Mouse (Mus musculus) R1 (cell line): ENCODE measurements at regions not wholly inside any gene's neighbourhood (a gene's known extent, or its start where the extent isn't known, plus 50 kb on each side); places are given as distances from the start of the nearest gene placed in this dataset.
A peak's percentile ranks its signal among the peaks of the same experiment; 100 is the strongest.

Experiments used
- DNase-seq: peaks from one replicate; pipeline ENCODE4 v3.0.0-alpha.2; 2018; ENCODE audit warnings: low read depth, low spot score

DNA sequence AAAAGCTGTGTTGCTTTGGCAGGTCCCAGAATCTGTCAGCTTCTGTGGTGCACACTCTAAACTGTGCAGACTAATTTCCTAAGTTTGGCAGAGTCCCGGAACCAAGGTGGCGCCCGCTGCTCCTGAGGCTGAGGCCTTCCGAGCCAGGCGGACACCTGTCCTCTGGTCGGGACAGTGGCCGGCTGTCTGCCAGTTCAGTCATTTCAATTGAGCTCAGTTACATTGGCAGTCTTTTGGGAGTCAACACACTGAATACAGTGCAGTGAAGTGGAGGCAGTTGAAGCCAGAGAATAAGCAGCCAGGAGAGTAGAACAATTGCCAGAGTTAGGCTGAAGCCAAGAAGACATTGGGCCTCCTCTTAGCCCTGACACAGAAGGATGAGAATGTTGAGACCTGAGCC lies 164.2 kb downstream of the Cdh19 start:
- DNase-seq = no peak

DNA sequence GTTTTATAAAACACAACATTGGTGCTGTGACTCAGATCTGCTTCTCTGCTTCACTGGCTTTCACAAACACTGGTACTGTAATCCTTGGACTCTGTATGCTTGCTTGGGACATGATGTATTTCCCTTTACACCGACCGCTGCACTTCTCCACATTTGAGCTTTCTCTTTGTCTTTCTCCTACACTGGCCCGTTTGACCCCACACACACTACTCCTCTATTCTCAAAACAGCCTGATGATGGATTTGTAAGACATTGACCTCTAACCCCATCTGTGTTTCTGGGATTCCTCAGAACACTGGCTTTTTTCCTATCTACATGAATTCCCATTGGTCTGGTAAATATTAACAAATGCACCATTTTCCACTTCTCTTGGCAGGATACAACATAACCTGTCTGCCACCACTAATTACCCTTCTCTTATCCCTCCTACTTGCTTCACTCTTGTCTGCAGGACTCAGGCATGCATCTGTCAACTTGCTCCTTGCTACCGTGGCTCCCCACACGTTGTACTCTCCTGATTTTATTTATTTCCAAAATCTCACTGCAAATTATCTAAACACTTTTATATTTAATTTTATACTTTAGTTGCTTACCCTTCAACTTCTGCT lies 178.1 kb downstream of the Cdh19 start:
- no peak for DNase-seq

GRCm38 (mm10) chr1:110790586-110790985 lies 186.8 kb downstream of the Cdh19 start:
- DNase-seq = peak; percentile 92

GRCm38 (mm10) chr1:110775391-110775790 lies 202.0 kb downstream of the Cdh19 start:
- DNase-seq = no peak

- peak; percentile 93 for DNase-seq
These were observed 202.5 kb downstream of the Cdh19 start for GRCm38 (mm10) chr1:110774848-110775247.

DNA sequence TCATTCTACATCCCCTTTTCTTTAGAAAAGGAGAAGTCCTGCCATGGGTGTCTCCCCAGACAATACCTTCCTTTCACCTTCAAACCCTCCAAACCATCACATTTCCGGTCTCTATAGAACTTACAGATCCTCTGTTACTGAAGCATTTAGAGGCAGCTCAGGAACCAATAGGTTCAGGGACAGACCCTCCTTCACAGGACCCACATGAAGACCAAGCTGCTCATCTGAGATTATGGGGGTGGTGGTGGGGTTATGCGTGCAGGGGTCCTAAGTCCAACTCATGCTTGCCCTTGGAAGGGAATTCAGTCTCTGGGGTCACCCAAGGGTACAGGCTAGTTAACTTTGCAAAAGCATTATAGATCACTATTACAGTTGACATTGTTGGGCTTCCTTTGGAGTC lies 203.3 kb downstream of the Cdh19 start:
- DNase-seq = peak; percentile 72

- DNase-seq = no peak
These were observed 252.5 kb downstream of the Cdh19 start for GRCm38 (mm10) chr1:110724900-110725299.
